Mouse (Mus musculus): ENCODE measurements around the gene Ifnar1.

Ifnar1 gene

DNA sequence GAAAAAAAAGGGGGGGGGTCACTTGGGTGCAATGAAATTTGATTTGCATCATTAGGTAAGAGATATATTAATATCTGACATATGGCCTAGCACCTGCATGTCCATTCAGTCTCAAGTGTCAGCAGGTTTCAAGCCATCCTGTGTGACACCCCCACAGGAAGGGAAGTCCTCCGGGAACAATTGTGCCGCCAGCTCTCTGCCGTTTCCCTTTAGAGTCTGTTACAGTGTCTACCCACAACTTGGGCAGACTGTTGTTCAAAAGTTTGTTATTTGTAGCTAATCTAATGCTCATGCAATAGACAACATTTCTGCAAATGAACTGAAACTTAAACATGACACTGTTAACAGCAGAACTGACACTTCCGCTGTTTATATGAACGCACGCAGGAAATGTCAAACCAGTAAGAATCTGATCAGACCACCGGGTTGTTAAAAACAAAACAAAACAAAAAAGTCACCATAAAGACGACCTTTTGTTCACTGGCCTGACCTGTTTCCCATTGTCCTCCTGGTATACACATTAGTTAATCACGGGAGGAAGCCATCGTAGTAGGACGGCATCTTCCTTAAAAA lies 23.9 kb upstream of the Ifnar1 start:
- no peak for DNase-seq (ENCODE audit: low read depth)

DNA sequence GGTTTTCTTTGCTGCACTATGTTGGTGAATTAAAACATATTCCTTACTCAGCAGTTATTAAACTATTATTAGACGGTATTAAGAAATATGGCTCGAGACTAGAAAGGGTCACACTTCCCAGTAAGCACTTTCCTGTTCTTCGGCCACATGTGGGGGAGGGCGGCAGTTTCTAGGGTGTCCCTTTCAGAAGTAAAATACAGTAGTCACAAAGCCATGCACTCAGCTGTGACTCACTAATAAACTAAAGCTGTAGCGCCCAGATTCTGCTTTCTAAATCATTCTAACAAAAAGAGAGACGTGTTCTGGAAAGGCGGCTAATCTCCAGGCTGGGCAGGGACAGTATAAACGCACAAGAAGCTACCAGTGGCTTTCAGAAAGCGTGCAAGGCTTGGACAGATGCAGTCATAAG lies 23.3 kb upstream of the Ifnar1 start:
- no peak for DNase-seq (ENCODE audit: low read depth)

DNA sequence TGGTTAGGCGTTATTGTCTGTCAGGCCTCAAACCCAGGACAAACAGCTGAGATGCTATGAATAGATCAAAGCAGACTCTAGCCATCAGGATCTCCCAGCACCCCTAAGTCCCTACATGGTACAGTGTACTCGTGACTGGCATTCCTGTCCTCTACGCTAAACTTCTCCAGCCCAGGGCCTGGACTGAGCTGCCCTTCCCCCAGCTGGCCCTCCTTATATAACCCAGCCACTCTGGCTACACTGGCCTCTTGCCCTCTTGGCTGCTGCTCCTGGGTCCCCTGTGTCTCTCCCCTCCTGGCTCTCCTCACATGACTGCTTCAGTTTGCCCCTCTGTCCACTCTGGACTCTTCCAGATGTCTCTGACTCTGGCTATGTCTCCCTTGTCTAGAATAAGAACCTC lies 22.4 kb upstream of the Ifnar1 start:
- DNase-seq (ENCODE audit: low read depth): no peak

DNA sequence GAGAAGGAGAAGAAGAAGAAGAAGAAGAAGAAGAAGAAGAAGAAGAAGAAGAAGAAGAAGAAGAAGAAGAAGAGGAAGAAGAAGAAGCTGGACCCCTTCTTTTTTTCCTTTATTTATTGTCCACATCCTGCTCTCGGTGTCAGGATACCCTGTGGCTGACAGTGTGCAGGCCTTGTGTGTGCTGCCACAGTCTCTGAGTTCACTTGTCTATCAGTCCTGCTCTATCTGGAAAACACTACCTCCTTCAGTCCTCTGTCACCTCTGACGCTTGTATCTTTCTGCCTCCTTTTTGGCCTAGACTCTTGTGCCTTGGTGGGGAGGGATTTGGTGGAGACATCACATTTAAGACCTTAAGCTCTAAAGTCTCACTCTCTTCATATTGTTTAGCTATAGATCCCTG lies 21.6 kb upstream of the Ifnar1 start:
- no peak for DNase-seq (ENCODE audit: low read depth)

DNA sequence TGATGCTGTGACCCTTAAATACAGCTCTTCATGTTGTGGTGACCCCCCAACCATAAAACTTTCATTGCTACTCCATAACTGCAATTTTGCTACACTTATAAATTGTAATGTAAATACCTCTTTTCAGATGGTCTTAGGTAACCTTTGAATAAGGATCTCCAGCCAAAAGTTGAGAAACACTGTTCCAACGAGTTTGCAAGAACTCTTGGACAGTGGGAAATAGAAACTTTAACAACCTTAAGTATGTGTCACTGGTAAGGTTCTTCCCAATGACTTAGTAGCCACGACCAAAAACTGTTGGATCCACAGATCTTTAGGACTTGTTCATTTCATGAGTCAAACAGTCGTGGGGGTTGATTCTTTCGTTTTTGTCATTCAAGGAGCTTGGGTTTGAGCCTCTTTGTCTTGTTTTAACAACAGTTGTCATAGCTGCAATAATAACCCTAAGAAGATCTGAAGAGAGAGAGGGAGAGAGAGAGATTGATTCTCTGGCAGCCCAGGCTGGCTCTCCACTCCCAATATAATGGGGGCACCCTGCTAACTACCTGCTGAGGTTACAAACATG lies 21.1 kb upstream of the Ifnar1 start:
- DNase-seq (ENCODE audit: low read depth): no peak

DNA sequence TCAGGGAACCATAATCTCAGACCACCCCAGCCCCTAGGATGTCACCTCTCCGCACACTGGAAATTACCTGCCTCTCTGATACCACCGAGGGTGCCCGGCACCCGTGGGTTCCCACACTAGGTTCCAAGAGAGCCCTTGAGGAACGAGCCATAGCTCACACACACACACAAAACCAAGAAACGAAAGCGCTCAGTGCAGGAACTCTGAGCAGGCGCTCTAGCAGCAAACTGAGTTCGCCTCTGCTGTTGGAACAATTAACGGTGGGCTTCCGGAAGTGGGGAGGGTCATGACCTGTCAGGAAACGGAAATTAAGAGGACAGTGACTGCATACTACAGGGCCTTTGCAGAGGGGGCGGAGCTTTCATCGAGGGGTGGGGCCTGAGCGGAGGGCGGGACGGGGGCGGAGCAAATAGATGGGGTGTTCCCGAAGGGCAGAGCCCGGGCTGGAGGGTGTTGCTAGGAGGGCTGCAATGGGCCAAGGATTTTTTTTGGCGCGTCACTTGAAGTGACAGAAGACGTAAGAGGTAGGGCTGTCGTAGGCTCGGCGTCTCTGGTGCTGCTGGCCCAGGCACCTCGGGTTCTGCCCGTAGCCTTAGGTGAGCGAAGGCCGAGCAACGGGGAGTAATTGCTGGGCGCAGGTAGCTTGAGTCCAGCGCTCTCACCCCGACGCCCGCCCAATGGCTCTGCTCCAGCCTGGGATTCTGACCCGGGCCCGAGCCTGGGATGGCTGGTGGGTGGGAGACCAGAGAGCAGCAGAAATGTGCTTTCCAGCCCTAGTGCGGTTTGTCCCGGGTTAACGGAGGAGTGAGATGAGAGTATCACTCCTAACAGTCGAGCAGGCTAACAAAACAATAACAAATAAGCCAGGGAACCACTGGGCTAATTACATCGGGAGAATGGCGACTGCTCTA lies 20.2 kb upstream of the Ifnar1 start:
- peak; percentile 93 for DNase-seq (ENCODE audit: low read depth)

DNA sequence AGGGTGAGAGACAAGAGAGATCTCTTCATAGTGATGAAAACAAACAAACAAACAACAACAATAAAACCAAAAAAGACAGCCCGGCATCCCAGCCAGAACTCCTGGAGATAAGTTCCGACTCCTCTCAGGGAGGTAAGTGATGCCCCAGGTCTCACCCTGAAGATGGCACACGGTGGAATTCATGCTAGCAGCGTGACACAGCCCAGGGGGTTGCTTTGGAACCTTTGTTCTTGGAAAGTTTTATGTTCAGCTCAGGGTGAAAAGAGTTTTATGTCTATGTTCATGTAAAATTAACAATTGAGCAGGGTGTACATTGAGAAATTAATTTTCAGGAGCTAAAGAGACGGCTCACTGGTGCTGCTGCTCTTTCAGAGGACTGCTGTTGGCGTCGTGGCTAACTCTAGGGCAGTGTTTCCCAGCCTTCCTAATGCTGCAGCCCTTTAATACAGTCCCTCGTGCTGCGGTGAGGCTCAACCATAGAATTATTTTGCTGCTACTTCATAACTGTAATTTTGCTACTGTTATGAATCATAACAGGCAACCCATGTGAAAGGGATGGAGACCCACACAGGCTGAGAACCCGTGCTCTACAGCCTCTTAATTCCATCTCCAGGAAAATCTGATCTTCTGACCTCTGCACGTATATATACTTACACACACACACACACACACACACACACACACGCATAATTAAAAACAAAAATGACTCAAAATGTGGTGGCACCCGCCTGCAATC lies 19.4 kb upstream of the Ifnar1 start:
- DNase-seq (ENCODE audit: low read depth): no peak

DNA sequence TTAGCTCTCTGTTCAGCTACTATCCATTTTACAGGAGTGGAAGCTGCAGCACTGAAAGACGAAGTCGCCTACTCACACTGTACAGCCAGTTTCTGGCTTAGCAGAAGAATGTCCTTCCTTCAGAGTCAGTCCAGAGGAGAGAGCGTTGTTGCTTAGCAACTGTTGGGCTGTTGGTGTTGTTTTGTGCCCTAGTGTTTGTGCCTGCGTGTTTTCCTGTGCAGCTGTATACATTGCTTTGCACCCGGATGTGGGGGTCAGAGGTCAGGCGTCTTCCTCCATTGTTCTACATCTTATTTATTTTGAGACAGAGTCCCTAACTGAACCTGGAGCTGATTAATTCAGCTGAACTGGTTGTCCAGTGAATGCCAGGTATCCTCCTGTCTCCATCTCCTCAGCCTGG lies 18.5 kb upstream of the Ifnar1 start:
- DNase-seq (ENCODE audit: low read depth): no peak

DNA sequence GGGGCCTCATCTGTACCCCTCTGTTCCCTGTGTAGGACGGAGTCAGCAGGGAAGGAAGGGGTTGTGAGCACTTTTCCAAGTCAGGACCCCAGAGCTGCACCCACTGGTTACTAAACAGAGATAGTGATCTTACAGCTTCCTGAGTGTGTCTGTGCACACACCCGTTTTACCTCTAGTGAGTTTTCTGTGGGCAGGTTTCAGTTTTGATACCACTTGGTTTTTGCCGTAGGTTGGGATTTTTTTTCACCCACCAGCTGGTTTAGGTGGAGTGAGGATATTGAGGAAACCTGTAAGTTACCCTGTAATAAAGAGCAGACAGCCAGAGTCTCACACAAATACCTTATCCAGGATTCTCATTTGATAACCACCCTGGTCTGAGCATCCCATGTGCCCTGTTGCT lies 14.6 kb upstream of the Ifnar1 start:
- DNase-seq (ENCODE audit: low read depth): no peak

DNA sequence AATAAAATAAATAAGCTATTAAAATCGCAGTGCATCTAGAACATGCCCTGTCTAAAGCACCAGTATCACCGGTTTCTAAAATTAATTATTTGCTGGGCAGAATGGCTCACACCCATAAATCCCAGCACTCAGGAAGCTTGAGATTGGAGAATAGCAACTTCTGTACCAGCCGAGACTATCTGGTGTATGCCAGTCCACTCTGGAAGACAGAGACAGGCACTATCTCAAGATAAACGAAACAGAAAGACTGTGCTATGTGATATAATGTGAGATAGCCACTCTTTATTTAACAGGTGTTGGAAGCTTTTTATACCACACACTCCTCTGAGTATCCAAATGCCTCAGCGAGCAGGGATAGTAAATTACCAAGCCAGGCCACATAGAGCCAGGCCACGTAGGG lies 13.6 kb upstream of the Ifnar1 start:
- DNase-seq (ENCODE audit: low read depth): no peak

DNA sequence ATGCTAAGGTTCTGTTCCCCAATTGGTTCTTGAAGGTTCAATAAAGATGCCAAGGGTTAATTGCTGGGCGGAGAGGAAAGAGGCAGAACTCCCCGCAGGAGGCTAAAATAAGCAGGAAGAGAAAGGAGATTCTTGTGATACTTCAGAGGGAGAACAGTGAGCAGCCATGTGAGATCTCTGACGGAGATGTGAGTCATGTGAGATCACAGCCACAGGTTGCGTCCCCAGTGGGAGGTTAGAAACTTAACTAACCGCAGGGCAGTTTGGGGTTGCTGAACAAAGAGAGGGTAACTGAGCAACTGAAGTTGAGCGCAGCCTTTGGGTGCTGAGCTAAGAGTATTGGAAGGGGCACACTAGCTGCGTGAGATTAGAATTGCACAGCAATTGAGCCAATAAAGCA lies 9.3 kb upstream of the Ifnar1 start:
- no peak for DNase-seq (ENCODE audit: low read depth)

DNA sequence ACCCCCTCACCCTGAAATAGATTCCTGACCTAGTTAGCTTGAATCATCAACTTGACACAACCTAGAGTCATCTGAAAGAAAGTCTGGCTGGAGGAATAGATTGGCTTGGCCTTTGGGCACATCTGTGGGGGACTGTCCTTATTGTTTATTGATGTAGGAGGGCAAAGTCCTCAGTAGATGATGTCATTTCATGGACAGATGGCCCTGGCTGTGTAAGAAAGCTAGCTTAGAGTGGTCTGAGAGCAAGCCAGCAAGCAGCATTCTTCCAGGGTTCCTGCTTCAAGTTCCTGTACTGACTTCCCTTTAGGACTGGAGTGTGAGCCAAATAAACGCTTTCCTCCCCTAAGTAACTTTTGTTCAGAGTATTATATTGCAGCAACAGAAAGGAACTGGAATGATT lies 7.0 kb upstream of the Ifnar1 start:
- no peak for DNase-seq (ENCODE audit: low read depth)

DNA sequence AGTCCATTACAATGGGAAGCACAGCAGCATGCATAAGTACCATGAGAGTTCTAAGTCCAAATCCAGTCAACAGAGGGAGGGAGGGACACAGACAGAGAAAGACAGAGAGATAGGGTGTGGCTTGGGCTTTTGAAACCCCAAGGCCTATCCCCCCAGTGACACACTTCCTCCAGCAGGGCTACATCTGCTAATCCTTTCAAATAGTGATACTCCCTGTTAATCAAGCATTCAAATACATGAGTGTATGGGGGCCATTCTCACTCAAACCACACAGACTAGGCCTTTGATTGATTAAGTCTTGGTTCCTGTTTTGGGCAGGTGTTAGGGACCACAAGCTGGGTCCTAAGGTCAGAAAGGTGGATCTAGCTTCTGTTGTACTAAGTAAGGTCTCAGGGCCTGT lies 4.5 kb upstream of the Ifnar1 start:
- DNase-seq (ENCODE audit: low read depth): no peak

DNA sequence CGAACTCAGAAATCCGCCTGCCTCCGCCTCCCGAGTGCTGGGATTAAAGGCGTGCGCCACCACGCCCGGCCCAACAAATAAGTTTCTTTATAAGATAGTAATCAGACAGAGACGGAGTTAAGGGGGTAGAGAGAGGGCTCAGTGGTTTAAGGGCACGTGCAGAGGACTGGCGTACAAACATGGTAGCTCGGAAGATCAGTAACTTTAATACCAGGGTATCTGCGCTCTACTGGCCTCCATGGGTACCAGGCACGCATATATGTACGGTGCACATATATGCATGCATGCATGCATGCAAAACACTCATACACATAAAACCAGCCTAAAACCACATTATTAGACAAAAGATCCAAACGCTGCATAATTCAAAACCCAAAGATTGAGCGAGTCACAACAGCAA lies 651 bp upstream of the Ifnar1 start:
- no peak for DNase-seq (ENCODE audit: low read depth)

DNA sequence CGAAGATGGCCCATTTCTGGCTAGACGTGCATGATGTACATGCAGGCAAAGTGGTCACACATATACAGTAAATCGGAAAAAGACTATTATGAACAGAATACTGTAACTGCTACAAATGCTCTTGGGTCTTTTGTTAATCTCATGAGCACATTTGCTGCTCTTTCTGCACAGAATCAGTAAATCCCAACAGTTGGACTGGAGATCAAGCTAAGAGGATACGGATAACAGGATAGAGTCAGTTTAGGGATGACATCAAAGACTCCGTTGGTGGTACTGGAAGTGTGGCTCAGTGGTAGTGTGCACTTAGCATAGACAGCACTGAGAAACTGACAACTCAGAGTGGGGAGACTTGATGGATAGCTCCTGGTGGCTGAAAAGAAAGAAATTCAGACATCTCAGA lies 803 bp downstream of the Ifnar1 start:
- DNase-seq (ENCODE audit: low read depth): no peak

DNA sequence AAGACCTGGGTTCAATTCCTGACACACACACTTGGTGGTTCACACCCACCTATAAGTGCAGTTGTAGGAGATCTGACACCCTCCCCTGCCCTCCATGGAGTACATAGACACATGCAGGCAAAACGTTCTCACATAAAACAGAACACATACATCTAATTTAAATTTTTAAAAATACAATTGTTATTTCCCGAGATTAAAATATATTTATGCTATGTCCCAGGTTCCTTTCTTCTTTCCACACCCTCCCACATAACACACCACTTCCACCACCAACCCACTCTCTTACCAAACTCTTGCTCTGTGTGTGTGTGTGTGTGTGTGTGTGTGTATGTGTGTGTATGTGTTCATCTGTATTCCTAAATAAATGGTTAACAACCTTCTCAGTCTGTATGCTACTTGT lies 3.0 kb downstream of the Ifnar1 start:
- DNase-seq (ENCODE audit: low read depth): no peak

DNA sequence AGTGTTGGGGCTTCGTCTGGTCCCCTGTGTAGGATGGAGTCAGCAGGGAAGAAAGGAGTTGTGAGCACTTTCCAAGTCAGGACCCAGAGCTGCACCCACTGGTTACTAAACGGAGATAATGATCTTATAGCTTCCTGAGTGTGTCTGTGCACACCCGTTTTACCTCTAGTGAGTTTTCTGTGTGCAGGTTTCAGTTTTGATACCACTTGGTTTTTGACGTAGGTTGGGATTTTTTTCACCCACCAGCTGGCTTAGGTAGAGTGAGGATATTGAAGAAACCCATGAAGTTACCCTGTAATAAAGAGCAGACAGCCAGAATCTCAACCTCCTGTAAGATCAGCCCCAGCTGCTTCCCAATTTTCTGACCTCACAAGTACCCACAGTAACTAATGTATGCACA lies 5.9 kb downstream of the Ifnar1 start:
- DNase-seq (ENCODE audit: low read depth): no peak

DNA sequence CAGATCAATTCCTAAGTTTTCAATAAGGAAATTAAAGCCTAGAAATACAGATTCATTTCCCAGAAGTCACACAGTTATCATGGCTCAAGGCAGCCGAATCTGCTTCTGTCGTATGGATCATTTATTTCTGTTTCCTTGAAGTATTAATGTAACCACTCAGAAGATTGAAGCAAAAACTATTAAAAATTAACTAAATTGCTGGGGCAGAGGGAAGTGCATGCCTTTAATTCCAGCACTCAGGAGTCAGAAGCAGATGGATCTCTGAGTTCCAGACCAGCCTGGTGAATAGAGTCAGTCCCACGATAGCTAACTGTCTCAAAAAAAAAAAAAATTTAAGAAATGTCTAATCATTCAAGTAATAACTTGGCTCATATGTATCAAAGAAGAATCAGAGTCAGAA lies 6.4 kb downstream of the Ifnar1 start:
- no peak for DNase-seq (ENCODE audit: low read depth)

DNA sequence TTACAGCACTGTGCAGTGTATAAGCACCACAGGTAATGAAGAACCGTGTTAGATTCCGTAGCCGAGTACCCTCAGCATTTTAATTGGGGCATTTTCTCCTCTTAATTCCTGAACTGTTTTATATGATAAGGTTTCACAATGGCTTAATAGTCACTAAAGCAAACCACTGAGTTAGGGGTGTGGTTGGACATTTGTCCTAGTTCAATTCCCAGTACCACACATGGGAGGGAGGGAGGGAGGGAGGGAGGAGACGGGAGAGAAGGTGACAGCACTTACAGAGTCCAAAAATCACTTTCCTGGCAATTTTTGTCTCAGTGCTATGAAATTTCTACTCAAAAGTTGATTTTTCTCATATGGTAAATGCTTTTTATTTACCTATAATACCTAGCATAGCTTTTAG lies 10.5 kb downstream of the Ifnar1 start:
- no peak for DNase-seq (ENCODE audit: low read depth)

DNA sequence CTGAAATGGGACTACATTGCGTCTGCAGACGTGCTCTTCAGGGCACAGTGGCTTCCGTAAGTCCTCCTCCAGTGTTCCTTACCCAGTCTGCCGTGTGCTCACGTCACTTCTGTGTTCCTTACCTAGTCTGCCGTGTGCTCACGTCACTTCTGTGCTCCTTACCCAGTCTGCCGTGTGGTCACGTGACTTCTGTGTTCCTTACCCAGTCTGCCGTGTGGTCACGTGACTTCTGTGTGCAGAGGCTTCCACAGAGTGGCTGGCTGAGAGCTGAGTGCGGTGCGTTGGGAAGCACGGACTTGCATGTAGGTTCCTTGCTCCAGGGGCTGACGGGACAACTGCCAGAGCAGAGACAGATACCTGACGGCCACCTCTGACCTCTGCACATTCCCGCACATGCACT lies 11.2 kb downstream of the Ifnar1 start:
- no peak for DNase-seq (ENCODE audit: low read depth)

DNA sequence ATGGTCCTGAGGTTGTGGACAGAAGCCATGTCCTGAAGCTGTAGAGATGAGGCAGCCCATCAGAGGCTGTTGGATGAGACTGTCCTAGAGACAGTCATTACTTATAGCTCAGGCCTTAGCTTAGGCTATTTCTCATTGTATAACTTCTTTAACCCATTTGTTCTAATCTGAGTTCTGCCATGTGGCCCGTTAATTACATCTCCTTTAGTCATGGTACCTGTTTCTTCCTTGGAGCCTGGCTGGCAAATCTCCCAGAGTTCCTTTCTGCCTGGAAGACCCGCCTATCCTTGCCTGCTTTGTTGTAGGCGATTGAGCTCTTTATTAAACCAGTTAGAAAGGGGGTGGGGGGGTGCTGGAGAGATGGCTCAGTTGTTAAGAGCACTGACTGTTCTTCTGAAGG lies 11.7 kb downstream of the Ifnar1 start:
- no peak for DNase-seq (ENCODE audit: low read depth)

DNA sequence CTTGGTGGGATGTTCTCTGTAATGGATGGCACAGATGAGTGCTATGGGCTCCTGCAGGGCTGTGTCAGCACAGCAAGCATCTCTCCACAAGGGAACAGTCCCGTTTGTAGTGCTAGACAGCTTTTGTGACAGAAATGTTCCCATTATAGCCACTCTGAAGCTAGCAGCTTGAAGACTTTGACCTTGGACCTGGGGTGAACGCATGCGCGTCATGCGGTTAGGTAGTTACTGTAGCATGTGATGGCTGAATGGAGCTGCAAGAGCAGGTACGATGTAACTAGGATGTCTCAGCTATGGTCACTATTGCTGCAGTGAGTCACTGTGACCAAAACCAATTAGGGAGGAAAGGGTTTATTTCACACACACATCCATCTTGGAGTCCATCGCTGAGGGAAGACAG lies 13.0 kb downstream of the Ifnar1 start:
- DNase-seq (ENCODE audit: low read depth): no peak

DNA sequence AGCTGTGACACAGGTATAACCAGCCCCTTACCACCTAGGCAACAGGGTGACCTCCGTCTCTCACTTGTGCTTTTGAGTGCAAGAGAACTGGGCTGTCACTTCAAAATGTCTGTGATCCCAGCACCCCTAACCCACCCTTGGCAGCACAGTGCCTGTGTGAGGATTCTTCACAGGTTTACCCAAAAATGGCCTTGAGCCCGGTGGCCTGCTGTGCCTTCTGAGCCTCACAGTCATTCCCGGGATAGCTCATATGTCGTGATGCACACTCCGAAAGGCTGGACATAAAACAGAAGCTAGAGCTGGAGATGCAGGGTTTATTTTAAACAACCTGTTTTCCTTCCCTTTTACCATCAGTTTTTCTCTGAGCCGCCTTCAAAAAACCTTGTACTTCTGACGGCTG lies 19.7 kb downstream of the Ifnar1 start:
- no peak for DNase-seq (ENCODE audit: low read depth)

Data from c-Kit-positive CD71-positive TER-119-negative erythroid progenitor cells, embryonic 14.5 days (primary cell).